22 mouse cellular contexts compared by ENCODE assay signal in genomic region chr1:68873635-68874020, GRCm38 (mm10).
DNase-seq lines count a peak whose midpoint lies in the region; ATAC-seq and TF ChIP-seq lines count a peak whose summit lies in the region.
"Had no signal": no experiment of that assay in that cellular context is flagged by ENCODE, and none has a peak within 500 bp of the region (broad histone marks: within the 10 kb centered on the region; RNA-seq: fewer than 3 reads in every experiment).

No protein-coding gene starts in this region.

- H3K27me3 ChIP-seq in embryonic facial prominence, embryonic 14.5 days (replicated peaks; ENCODE audit: control insufficient read depth, insufficient read depth, low read length) = no peaks in the 10 kb centered on the region
- H3K27me3 ChIP-seq in embryonic facial prominence, embryonic 10.5 days (replicated peaks; ENCODE audit: low read depth, poor library complexity, severe bottlenecking) = no peaks in the 10 kb centered on the region
- H3K27me3 ChIP-seq in hindbrain, embryonic 11.5 days (ENCODE audit: control insufficient read depth, insufficient read depth, low read length) = no peaks in the 10 kb centered on the region
- H3K27me3 ChIP-seq in hindbrain, embryonic 12.5 days = no peaks in the 10 kb centered on the region
- no peaks in the 10 kb centered on the region for H3K27me3 ChIP-seq in midbrain, embryonic 13.5 days
- H3K27me3 ChIP-seq in midbrain, embryonic 16.5 days (ENCODE audit: control insufficient read depth, insufficient read depth, low read depth, low read length) = no peaks in the 10 kb centered on the region
- H3K27me3 ChIP-seq: heart, embryonic 13.5 days; hindbrain, embryonic 15.5 days had no signal

- no peaks in the 10 kb centered on the region for H3K4me1 ChIP-seq in embryonic facial prominence, embryonic 14.5 days (ENCODE audit: control insufficient read depth, insufficient read depth, low read length)
- no peaks in the 10 kb centered on the region for H3K4me1 ChIP-seq in embryonic facial prominence, embryonic 10.5 days
- no peaks in the 10 kb centered on the region for H3K4me1 ChIP-seq in hindbrain, embryonic 11.5 days (replicated peaks; ENCODE audit: control insufficient read depth, insufficient read depth, low read length)
- H3K4me1 ChIP-seq in hindbrain, embryonic 12.5 days = peaks cover 2% of the 10 kb centered on the region; the same call in 1 of the 2 replicates
- peaks cover 20% of the 10 kb centered on the region for H3K4me1 ChIP-seq in midbrain, embryonic 13.5 days (replicated peaks)
- peaks cover 3% of the 10 kb centered on the region; the same call in 1 of the 2 replicates for H3K4me1 ChIP-seq in midbrain, embryonic 16.5 days (ENCODE audit: control insufficient read depth, insufficient read depth, low read length)
- H3K4me1 ChIP-seq: heart, embryonic 13.5 days had no signal

- no peak overlapping the region for H3K4me3 ChIP-seq in embryonic facial prominence, embryonic 14.5 days (ENCODE audit: low read depth, low read length)
- no peak overlapping the region for H3K4me3 ChIP-seq in embryonic facial prominence, embryonic 10.5 days
- H3K4me3 ChIP-seq in hindbrain, embryonic 11.5 days (ENCODE audit: low read depth, low read length) = no peak overlapping the region
- H3K4me3 ChIP-seq in hindbrain, embryonic 12.5 days = no peak overlapping the region
- no peak overlapping the region for H3K4me3 ChIP-seq in midbrain, embryonic 13.5 days (replicated peaks)
- H3K4me3 ChIP-seq in midbrain, embryonic 16.5 days (ENCODE audit: low read depth, low read length) = no peak overlapping the region
- H3K4me3 ChIP-seq: heart, embryonic 13.5 days; hindbrain, embryonic 15.5 days had no signal

- H3K9me3 ChIP-seq in embryonic facial prominence, embryonic 14.5 days (ENCODE audit: control insufficient read depth, low read length) = no peaks in the 10 kb centered on the region
- no peaks in the 10 kb centered on the region for H3K9me3 ChIP-seq in embryonic facial prominence, embryonic 10.5 days
- H3K9me3 ChIP-seq in hindbrain, embryonic 11.5 days (ENCODE audit: control insufficient read depth, low read length) = no peaks in the 10 kb centered on the region
- no peaks in the 10 kb centered on the region for H3K9me3 ChIP-seq in hindbrain, embryonic 12.5 days (replicated peaks)
- no peaks in the 10 kb centered on the region for H3K9me3 ChIP-seq in midbrain, embryonic 13.5 days
- no peaks in the 10 kb centered on the region for H3K9me3 ChIP-seq in midbrain, embryonic 16.5 days (replicated peaks; ENCODE audit: control insufficient read depth, low read length, poor library complexity, severe bottlenecking)
- H3K9me3 ChIP-seq: G1E; heart, embryonic 13.5 days; hindbrain, embryonic 15.5 days had no signal

- no peak for ATAC-seq in embryonic facial prominence, embryonic 14.5 days (ENCODE audit: low read depth)
- 0 out of 2 replicates have a peak, but pooled peaks have one; percentile 35 for ATAC-seq in hindbrain, embryonic 11.5 days (ENCODE audit: low FRiP score)
- no peak for ATAC-seq in hindbrain, embryonic 12.5 days (ENCODE audit: low FRiP score)
- 0 out of 2 replicates have a peak, but pooled peaks have one; percentile 37 for ATAC-seq in midbrain, embryonic 13.5 days
- no peak for ATAC-seq in midbrain, embryonic 16.5 days
- ATAC-seq: CD4-positive, CD25-positive, alpha-beta regulatory T cell, adult 4 months had no signal

- no peak for TF ChIP-seq POLR2A in brain, embryonic 14.5 days (IDR thresholded peaks at IDR 0.05; ENCODE audit: borderline replicate concordance, extremely low read depth, insufficient read depth, insufficient read length, poor library complexity, severe bottlenecking)

- TF ChIP-seq CTCF in brain, embryonic 14.5 days (IDR thresholded peaks at IDR 0.05; ENCODE audit: borderline replicate concordance, extremely low read depth, insufficient read depth, insufficient read length) = no peak

- H3K27ac ChIP-seq in embryonic facial prominence, embryonic 14.5 days (replicated peaks; ENCODE audit: low read depth, low read length) = no peak overlapping the region
- H3K27ac ChIP-seq in embryonic facial prominence, embryonic 10.5 days (replicated peaks) = no peak overlapping the region
- H3K27ac ChIP-seq in hindbrain, embryonic 11.5 days (ENCODE audit: low read depth, low read length) = no peak overlapping the region
- H3K27ac ChIP-seq in hindbrain, embryonic 12.5 days = no peak overlapping the region
- no peak overlapping the region for H3K27ac ChIP-seq in midbrain, embryonic 13.5 days
- no peak overlapping the region for H3K27ac ChIP-seq in midbrain, embryonic 16.5 days (ENCODE audit: low read length)
- H3K27ac ChIP-seq: heart, embryonic 13.5 days; hindbrain, embryonic 15.5 days had no signal

- H3K9ac ChIP-seq in embryonic facial prominence, embryonic 14.5 days (ENCODE audit: low read depth, low read length) = no peak overlapping the region
- no peak overlapping the region for H3K9ac ChIP-seq in hindbrain, embryonic 11.5 days (ENCODE audit: low read depth, low read length)
- H3K9ac ChIP-seq in hindbrain, embryonic 12.5 days = no peak overlapping the region
- H3K9ac ChIP-seq in midbrain, embryonic 13.5 days (replicated peaks) = no peak overlapping the region
- no peak overlapping the region for H3K9ac ChIP-seq in midbrain, embryonic 16.5 days (ENCODE audit: low read depth, low read length)
- H3K9ac ChIP-seq: heart, embryonic 13.5 days; hindbrain, embryonic 15.5 days had no signal

- DNase-seq in embryonic facial prominence, embryonic 14.5 days (ENCODE audit: low spot score) = peak; percentile 17
- DNase-seq in embryonic facial prominence, embryonic 10.5 days (ENCODE audit: low spot score) = no peak
- no peak for DNase-seq in hindbrain, embryonic 11.5 days (ENCODE audit: low spot score)
- peak; percentile 64 for DNase-seq in brain, embryonic 14.5 days (ENCODE audit: low read depth)
- DNase-seq in lung, postnatal 10 days = no peak
- DNase-seq: adrenal gland, adult 8-10 months; adrenal gland, postnatal 36 days; B cell, adult 2 months; cerebellum, adult 11-12 months; cerebellum, adult 9-10 months; cerebellum, postnatal 25 days; gastrocnemius, postnatal 36 days; heart, adult 11 months; heart, postnatal 36 days; kidney, adult 11 months had no signal

- WGBS in embryonic facial prominence, embryonic 14.5 days = 43% methylated on average over 1 of the region's 1 CpGs
- WGBS in embryonic facial prominence, embryonic 10.5 days = 86% methylated on average over 1 of the region's 1 CpGs
- 81% methylated on average over 1 of the region's 1 CpGs for WGBS in hindbrain, embryonic 11.5 days
- WGBS in hindbrain, embryonic 12.5 days = 71% methylated on average over 1 of the region's 1 CpGs
- 21% methylated on average over 1 of the region's 1 CpGs for WGBS in midbrain, embryonic 13.5 days
- 23% methylated on average over 1 of the region's 1 CpGs for WGBS in midbrain, embryonic 16.5 days

- no peak overlapping the region for H3K4me2 ChIP-seq in embryonic facial prominence, embryonic 14.5 days (ENCODE audit: low read depth, low read length)
- H3K4me2 ChIP-seq in hindbrain, embryonic 11.5 days (replicated peaks; ENCODE audit: low read depth, low read length) = no peak overlapping the region
- H3K4me2 ChIP-seq in hindbrain, embryonic 12.5 days (replicated peaks) = no peak overlapping the region
- H3K4me2 ChIP-seq in midbrain, embryonic 13.5 days (replicated peaks) = no peak overlapping the region
- no peak overlapping the region for H3K4me2 ChIP-seq in midbrain, embryonic 16.5 days (ENCODE audit: low read length)
- H3K4me2 ChIP-seq: heart, embryonic 13.5 days; hindbrain, embryonic 15.5 days had no signal

- H3K36me3 ChIP-seq in embryonic facial prominence, embryonic 14.5 days (ENCODE audit: control insufficient read depth, insufficient read depth, low read length) = no peaks in the 10 kb centered on the region
- H3K36me3 ChIP-seq in embryonic facial prominence, embryonic 10.5 days (replicated peaks) = no peaks in the 10 kb centered on the region
- no peaks in the 10 kb centered on the region for H3K36me3 ChIP-seq in hindbrain, embryonic 11.5 days (ENCODE audit: control insufficient read depth, insufficient read depth, low read length)
- no peaks in the 10 kb centered on the region for H3K36me3 ChIP-seq in hindbrain, embryonic 12.5 days
- no peaks in the 10 kb centered on the region for H3K36me3 ChIP-seq in midbrain, embryonic 13.5 days
- no peaks in the 10 kb centered on the region for H3K36me3 ChIP-seq in midbrain, embryonic 16.5 days (ENCODE audit: control insufficient read depth, insufficient read depth, low read length)
- H3K36me3 ChIP-seq: G1E; heart, embryonic 13.5 days; hindbrain, embryonic 15.5 days had no signal

Comparison
In these comparisons a context has a peak if more than half of its experiments do, and no peak if none do; other contexts are left out.
1. ATAC-seq: peak in hindbrain, embryonic 11.5 days (single experiment) and midbrain, embryonic 13.5 days (single experiment); none in embryonic facial prominence, embryonic 14.5 days (single experiment), hindbrain, embryonic 12.5 days (single experiment) and midbrain, embryonic 16.5 days (single experiment).
2. DNase-seq: peak in embryonic facial prominence, embryonic 14.5 days (single experiment) and brain, embryonic 14.5 days (single experiment); none in embryonic facial prominence, embryonic 10.5 days (single experiment), hindbrain, embryonic 11.5 days (single experiment) and lung, postnatal 10 days (single experiment).